Mouse (Mus musculus): ENCODE measurements at regions not wholly inside any gene's neighbourhood (a gene's known extent, or its start where the extent isn't known, plus 50 kb on each side); places are given as distances from the start of the nearest gene placed in this dataset. TPM values are rescaled to one million over a fixed set of nuclear protein-coding genes. Genes with fewer than 3 reads are reported as not detected.

GRCm38 (mm10) chr2:94239573-94239972 lies 81.8 kb upstream of the Hsd17b12 start:
- Histone ChIP-seq H3K9ac (no peak overlapping the region), H3K4me2 (no peak overlapping the region), H3K4me3 (replicated peaks) (no peak overlapping the region), H3K36me3 (no peaks in the 10 kb centered on the region), H3K9me3 (replicated peaks) (no peaks in the 10 kb centered on the region), H3K27ac (no peak overlapping the region), H3K4me1 (replicated peaks) (peaks cover 9% of the 10 kb centered on the region; the same call in 1 of the 2 replicates), H3K27me3 (peaks cover 69% of the 10 kb centered on the region)
- WGBS (ENCODE audit: insufficient replicate concordance): 19% methylated on average over 9 of the region's 9 CpGs
- no peak for DNase-seq
- ATAC-seq (ENCODE audit: low read depth): no peak

GRCm38 (mm10) chr2:94236479-94236878 lies 78.7 kb upstream of the Hsd17b12 start:
- WGBS (ENCODE audit: insufficient replicate concordance): 30% methylated on average over 3 of the region's 3 CpGs
- Histone ChIP-seq H3K4me2 (no peak overlapping the region), H3K4me1 (replicated peaks) (peaks cover 3% of the 10 kb centered on the region; the same call in 1 of the 2 replicates), H3K27me3 (peaks cover 38% of the 10 kb centered on the region), H3K36me3 (no peaks in the 10 kb centered on the region), H3K9ac (no peak overlapping the region), H3K4me3 (replicated peaks) (no peak overlapping the region), H3K27ac (no peak overlapping the region), H3K9me3 (replicated peaks) (no peaks in the 10 kb centered on the region)
- no peak for DNase-seq
- no peak for ATAC-seq (ENCODE audit: low read depth)

- no peaks in the 10 kb centered on the region for H3K4me1 ChIP-seq (replicated peaks)
- H3K27me3 ChIP-seq: peaks cover 14% of the 10 kb centered on the region
- DNase-seq (no peak), ATAC-seq (ENCODE audit: low read depth) (no peak)
- no peaks in the 10 kb centered on the region for H3K9me3 ChIP-seq (replicated peaks)
- no peak overlapping the region for H3K4me3 ChIP-seq (replicated peaks)
- H3K9ac ChIP-seq: no peak overlapping the region
- 50% methylated on average over 7 of the region's 7 CpGs for WGBS (ENCODE audit: insufficient replicate concordance)
- H3K27ac ChIP-seq: no peak overlapping the region
- no peak overlapping the region for H3K4me2 ChIP-seq
- no peaks in the 10 kb centered on the region for H3K36me3 ChIP-seq
These were observed 75.8 kb upstream of the Hsd17b12 start for GRCm38 (mm10) chr2:94233597-94233996.

- ATAC-seq (ENCODE audit: low read depth) (no peak), DNase-seq (no peak)
- 59% methylated on average over 5 of the region's 5 CpGs for WGBS (ENCODE audit: insufficient replicate concordance)
- Histone ChIP-seq H3K36me3 (no peaks in the 10 kb centered on the region), H3K4me3 (replicated peaks) (no peak overlapping the region), H3K27me3 (no peaks in the 10 kb centered on the region), H3K27ac (no peak overlapping the region), H3K9me3 (replicated peaks) (no peaks in the 10 kb centered on the region), H3K4me1 (replicated peaks) (no peaks in the 10 kb centered on the region), H3K9ac (no peak overlapping the region), H3K4me2 (no peak overlapping the region)
These were observed 61.7 kb upstream of the Hsd17b12 start for GRCm38 (mm10) chr2:94219421-94219820.

GRCm38 (mm10) chr2:94217481-94217880 lies 59.7 kb upstream of the Hsd17b12 start:
- no peak for DNase-seq
- Histone ChIP-seq H3K27ac (no peak overlapping the region), H3K27me3 (no peaks in the 10 kb centered on the region), H3K9ac (no peak overlapping the region), H3K9me3 (replicated peaks) (no peaks in the 10 kb centered on the region), H3K36me3 (no peaks in the 10 kb centered on the region), H3K4me2 (no peak overlapping the region), H3K4me1 (replicated peaks) (no peaks in the 10 kb centered on the region), H3K4me3 (replicated peaks) (no peak overlapping the region)
- WGBS (ENCODE audit: insufficient replicate concordance): 60% methylated on average over 3 of the region's 3 CpGs
- ATAC-seq (ENCODE audit: low read depth): no peak

GRCm38 (mm10) chr2:94215455-94215854 lies 57.7 kb upstream of the Hsd17b12 start:
- ATAC-seq (ENCODE audit: low read depth) (no peak), DNase-seq (no peak)
- WGBS (ENCODE audit: insufficient replicate concordance): 38% methylated on average over 3 of the region's 3 CpGs
- H3K9me3 ChIP-seq (replicated peaks): no peaks in the 10 kb centered on the region
- H3K9ac ChIP-seq: no peak overlapping the region
- H3K4me2 ChIP-seq: no peak overlapping the region
- H3K4me1 ChIP-seq (replicated peaks): no peaks in the 10 kb centered on the region
- no peak overlapping the region for H3K27ac ChIP-seq
- H3K4me3 ChIP-seq (replicated peaks): no peak overlapping the region
- H3K27me3 ChIP-seq: 0 out of 2 replicates have a peak, but pooled peaks cover 2% of the 10 kb centered on the region
- no peaks in the 10 kb centered on the region for H3K36me3 ChIP-seq

MicroRNA genes in the stretch of these regions (microRNA counts, 519-probe panel; counts per million panel counts)
- microRNA mmu-miR-129-3p (114 counts per million), microRNA mmu-miR-129-5p (114 counts per million)

Small RNA genes in the stretch of these regions (microRNA-seq; reads per million reads assigned to microRNA genes)
- gene Mir129-2 (not detected), gene Mir129b (not detected)

Data from liver, embryonic 13.5 days (tissue).